Mouse (Mus musculus): ENCODE data around the gene Nfib.

GRCm38 (mm10) chr4:82636658-82637057 lies 68.9 kb downstream of the Nfib start:
- TF ChIP-seq CTCF (IDR thresholded peaks at IDR 0.05; ENCODE audit: low read depth, low read length) (no peak), POLR2A (IDR thresholded peaks at IDR 0.05; ENCODE audit: extremely low read depth, insufficient read depth, low read length) (no peak)

Measured in liver, adult 2 months (tissue).